Mouse (Mus musculus) duodenum, adult 2 months (tissue): ENCODE measurements around the gene Gcm2. TPM values are rescaled to one million over a fixed set of nuclear protein-coding genes. Genes with fewer than 3 reads are reported as not detected.

ENCODE experiments used
- polyA plus RNA-seq: library from polyadenylated mRNA; depleted of rRNA; stranded (reverse); fragments of >200 nt; gene quantifications from 2 replicates; pipeline ENCODE4 v1.2.3, GENCODE M21; 2012; ENCODE audit warnings: low replicate concordance; rRNA removed

Gene Gcm2
- polyA plus RNA-seq, result not detected in 2 replicates

DNA sequence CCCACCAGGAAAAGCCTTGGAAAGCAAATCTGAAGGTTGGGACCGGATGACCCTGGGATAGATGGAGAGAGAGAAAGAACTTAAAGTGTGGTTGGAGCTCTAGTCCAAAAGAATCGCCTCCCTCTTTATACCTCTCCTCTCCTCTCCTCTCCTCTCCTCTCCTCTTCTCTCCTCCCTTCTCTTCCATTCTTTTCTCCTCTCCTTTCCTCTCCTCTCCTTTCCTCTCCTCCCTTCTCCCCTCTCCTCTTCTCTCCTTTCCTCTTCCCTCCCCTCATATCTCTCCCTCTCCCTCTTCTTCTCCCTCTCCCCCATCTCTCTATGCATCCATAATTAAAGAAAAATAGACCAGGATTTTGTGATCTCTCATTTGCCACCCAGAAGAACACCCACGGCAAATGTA is at the start of gene Gcm2:
TSS of gene Gcm2 (minus strand) at position 101 of the 400 bp plus-strand sequence.

DNA sequence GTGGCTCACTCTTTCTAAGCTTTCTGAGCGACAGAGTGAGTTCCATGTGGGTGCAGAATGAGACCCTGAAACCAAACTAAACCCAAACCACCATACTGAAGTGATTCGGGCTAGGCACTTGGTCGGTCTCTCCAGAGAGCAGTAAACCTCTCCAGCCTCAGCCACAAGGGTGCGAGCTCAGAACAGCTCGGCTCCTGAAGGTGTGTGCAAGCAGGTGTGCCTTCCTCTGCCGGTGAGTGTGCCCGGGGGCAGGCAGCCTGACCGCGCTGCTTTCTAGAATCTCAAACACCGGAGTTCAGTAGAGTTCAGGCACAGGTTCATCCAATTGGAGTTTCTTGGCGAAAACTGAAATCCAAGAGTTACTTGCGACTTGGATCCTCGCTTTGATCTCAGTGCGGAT is 3.1 kb upstream of the Gcm2 start, which contains the start of gene Sycp2l:
TSS of gene Sycp2l (plus strand) at position 368 of the 400 bp plus-strand sequence.

DNA sequence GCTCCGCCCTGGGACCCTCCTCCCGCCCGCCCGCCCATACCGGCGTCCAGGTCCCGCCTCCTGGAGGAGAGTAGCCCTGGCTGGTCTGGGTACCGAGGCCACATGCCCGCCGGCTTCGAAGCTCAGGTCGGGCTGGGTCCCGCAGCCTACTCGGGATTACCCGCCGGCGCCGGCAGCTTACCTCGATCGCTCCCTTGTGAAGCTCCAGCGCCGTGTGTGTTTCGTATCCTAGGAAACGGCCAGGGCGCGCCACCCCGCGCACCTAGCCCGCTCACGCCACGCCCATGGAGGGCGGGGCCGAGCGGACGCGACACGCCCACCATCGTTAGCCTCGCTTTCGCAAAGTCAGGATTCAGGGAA is 31.4 kb downstream of the Gcm2 start, which contains the start of gene Mak:
TSS of gene Mak (minus strand) at position 286 of the 360 bp plus-strand sequence.

Other genes starting within 250 kb of the Gcm2 start
- gene Pak1ip1, start 110.0 kb downstream of the Gcm2 start, polyA plus RNA-seq, result 44.1 and 56.8 TPM in 2 replicates
- 88.4 and 105 TPM in 2 replicates for gene Tmem14c, start 94.7 kb downstream of the Gcm2 start, polyA plus RNA-seq
- gene Mak, start 31.3 kb downstream of the Gcm2 start, polyA plus RNA-seq, result 0.08 TPM in 1 of 2 replicates, not detected in the other
- gene Sycp2l, start 3.3 kb upstream of the Gcm2 start, polyA plus RNA-seq, result 0.05 TPM in 1 of 2 replicates, not detected in the other
- gene Elovl2, start 109.4 kb upstream of the Gcm2 start, polyA plus RNA-seq, result 0.02 and 0.07 TPM in 2 replicates
- gene Smim13, start 138.8 kb upstream of the Gcm2 start, polyA plus RNA-seq, result 2.4 and 3.2 TPM in 2 replicates
- not detected in 2 replicates for gene Gm17364, start 162.9 kb upstream of the Gcm2 start, polyA plus RNA-seq